Mouse (Mus musculus) bone marrow macrophage, adult 2 months (primary cell): ENCODE data around the gene Sla2.

Experiments used
- CTCF ChIP-seq: IDR thresholded peaks from 2 replicates; pipeline ENCODE4 v1.5.1; 2012; ENCODE audit warnings: low read depth, mild to moderate bottlenecking, low read length, moderate library complexity
- POLR2A ChIP-seq: IDR thresholded peaks from 2 replicates; pipeline ENCODE4 v1.6.1; 2012; ENCODE audit warnings: mild to moderate bottlenecking, low read depth, low read length, borderline replicate concordance

- TF ChIP-seq CTCF (no peak), POLR2A (no peak)
Observed at GRCm38 (mm10) chr2:156841841-156842706, 44.9 kb downstream of the Sla2 start.
